ENCODE assay signal across 8 mouse cellular contexts in genomic region chr12:80998528-80999221, GRCm38 (mm10). TPM values are rescaled to one million over a fixed set of nuclear protein-coding genes. Genes with fewer than 3 reads are reported as not detected.
DNase-seq lines count a peak whose midpoint lies in the region; ATAC-seq and TF ChIP-seq lines count a peak whose summit lies in the region.

No protein-coding gene starts in this region.

- no peaks in the 10 kb centered on the region for H3K4me1 ChIP-seq in heart, embryonic 11.5 days (ENCODE audit: control insufficient read depth, insufficient read depth, low read length)
- peaks cover 6% of the 10 kb centered on the region for H3K4me1 ChIP-seq in bone marrow, adult 2 months (ENCODE audit: control insufficient read depth, insufficient read depth, low read length)
- peaks cover 9% of the 10 kb centered on the region; the same call in 1 of the 2 replicates for H3K4me1 ChIP-seq in hindbrain, embryonic 15.5 days (replicated peaks)
- no peaks in the 10 kb centered on the region for H3K4me1 ChIP-seq in midbrain, postnatal 0 days (ENCODE audit: insufficient read depth, low read length)

- WGBS in heart, embryonic 11.5 days (ENCODE audit: insufficient replicate concordance), result 6% methylated on average over 33 of the region's 33 CpGs
- WGBS in bone marrow, adult 2 months, result 31% methylated on average over 33 of the region's 33 CpGs
- WGBS in hindbrain, embryonic 15.5 days, result 2% methylated on average over 33 of the region's 33 CpGs
- WGBS in midbrain, postnatal 0 days, result 2% methylated on average over 33 of the region's 33 CpGs

- no peaks in the 10 kb centered on the region; the same call in 1 of the 2 replicates for H3K9me3 ChIP-seq in heart, embryonic 11.5 days (replicated peaks; ENCODE audit: control insufficient read depth, low read length)
- no peaks in the 10 kb centered on the region for H3K9me3 ChIP-seq in hindbrain, embryonic 15.5 days
- H3K9me3 ChIP-seq in midbrain, postnatal 0 days (ENCODE audit: low read length), result no peaks in the 10 kb centered on the region

- H3K27ac ChIP-seq in heart, embryonic 11.5 days (ENCODE audit: low read depth, low read length), result no peak overlapping the region
- H3K27ac ChIP-seq in bone marrow, adult 2 months (ENCODE audit: control insufficient read depth, insufficient read depth, low read depth, low read length, poor library complexity), result 0 out of 2 replicates have a peak overlapping the region, but pooled peaks have one; percentile 25
- no peak overlapping the region for H3K27ac ChIP-seq in hindbrain, embryonic 15.5 days (replicated peaks)
- H3K27ac ChIP-seq in midbrain, postnatal 0 days (ENCODE audit: low read depth, low read length), result no peak overlapping the region
- no peak overlapping the region for H3K27ac ChIP-seq in layer of hippocampus, adult 2 months

- peak overlapping the region; percentile 4 for H3K4me3 ChIP-seq in heart, embryonic 11.5 days (ENCODE audit: low read depth, low read length)
- peak overlapping the region; percentile 24 for H3K4me3 ChIP-seq in bone marrow, adult 2 months (replicated peaks; ENCODE audit: control insufficient read depth, low read depth, low read length)
- H3K4me3 ChIP-seq in hindbrain, embryonic 15.5 days, result peak overlapping the region; percentile 23
- H3K4me3 ChIP-seq in midbrain, postnatal 0 days (ENCODE audit: low read depth, low read length), result peak overlapping the region; percentile 11; the same call in 1 of the 2 replicates
- H3K4me3 ChIP-seq in layer of hippocampus, adult 2 months, result no peak overlapping the region

- TF ChIP-seq CTCF in bone marrow, adult 2 months (IDR thresholded peaks at IDR 0.05; ENCODE audit: control insufficient read depth, insufficient read depth, low read length), result no peak
- no peak for TF ChIP-seq CTCF in midbrain, postnatal 0 days (IDR thresholded peaks at IDR 0.05)
- no peak for TF ChIP-seq CTCF in layer of hippocampus, adult 2 months (conservative IDR thresholded peaks at IDR 0.05)

- peak overlapping the region; percentile 56 for H3K4me2 ChIP-seq in heart, embryonic 11.5 days
- peak overlapping the region; percentile 48 for H3K4me2 ChIP-seq in hindbrain, embryonic 15.5 days
- H3K4me2 ChIP-seq in midbrain, postnatal 0 days (ENCODE audit: low read depth, low read length, poor library complexity, severe bottlenecking), result peak overlapping the region; percentile 40

- peaks cover 24% of the 10 kb centered on the region for H3K27me3 ChIP-seq in heart, embryonic 11.5 days (ENCODE audit: control insufficient read depth, insufficient read depth, low read length)
- no peaks in the 10 kb centered on the region for H3K27me3 ChIP-seq in hindbrain, embryonic 15.5 days
- H3K27me3 ChIP-seq in midbrain, postnatal 0 days (ENCODE audit: insufficient read depth, low read length), result no peaks in the 10 kb centered on the region

- no peak for ATAC-seq in heart, embryonic 11.5 days (replicated peaks; ENCODE audit: insufficient number of reproducible peaks, low FRiP score, low TSS enrichment)
- no peak for ATAC-seq in hindbrain, embryonic 15.5 days (ENCODE audit: low FRiP score, low read depth)
- ATAC-seq in midbrain, postnatal 0 days (ENCODE audit: low FRiP score), result no peak
- no peak for ATAC-seq in monocyte, adult 5-6 weeks (replicated peaks; ENCODE audit: insufficient number of reproducible peaks, low FRiP score, low TSS enrichment, poor library complexity, severe bottlenecking)

- no peak for TF ChIP-seq POLR2A in bone marrow, adult 2 months (IDR thresholded peaks at IDR 0.05; ENCODE audit: borderline replicate concordance, control insufficient read depth, low read depth, low read length)

- H3K36me3 ChIP-seq in heart, embryonic 11.5 days (ENCODE audit: control insufficient read depth, insufficient read depth, low read length), result no peaks in the 10 kb centered on the region
- H3K36me3 ChIP-seq in hindbrain, embryonic 15.5 days, result no peaks in the 10 kb centered on the region
- H3K36me3 ChIP-seq in midbrain, postnatal 0 days (ENCODE audit: insufficient read depth, low read length), result no peaks in the 10 kb centered on the region

- intact Hi-C loops in heart, postnatal 25 days (cut with DNase I), result no loop called here

- H3K9ac ChIP-seq in heart, embryonic 11.5 days (ENCODE audit: low read depth, low read length), result no peak overlapping the region
- no peak overlapping the region; the same call in 1 of the 2 replicates for H3K9ac ChIP-seq in hindbrain, embryonic 15.5 days
- 0 out of 2 replicates have a peak overlapping the region, but pooled peaks have one; percentile 33 for H3K9ac ChIP-seq in midbrain, postnatal 0 days (replicated peaks; ENCODE audit: low read length, poor library complexity, severe bottlenecking)

- no peak for DNase-seq in heart, postnatal 25 days (ENCODE audit: low spot score)
- DNase-seq in midbrain, postnatal 0 days (ENCODE audit: low spot score), result peak; percentile 35
- DNase-seq in layer of hippocampus, adult 2 months (ENCODE audit: low spot score in 2 of 2), result no peak
- no peak for DNase-seq in gastrocnemius, adult 8-10 months (ENCODE audit: low spot score in 2 of 2)

RNA-seq across cellular contexts. Expression of gene Smoc1, which starts 27.9 kb away (rescaled TPM):
- 1.5 and 2.9 TPM in 2 replicates for polyA plus RNA-seq in heart, embryonic 11.5 days (2014; fragmentation: Nextera tagmentation; extraction: Ambion mirVana)
- 1 to 10 TPM; 5.3 to 6.8 TPM for total RNA-seq in heart, postnatal 25 days (2021)
- 2.4 and 3.9 TPM in 2 replicates for polyA plus RNA-seq in bone marrow, adult 2 months (2011; ENCODE audit: insufficient read depth, insufficient read length, low replicate concordance, missing spikeins)
- polyA plus RNA-seq in hindbrain, embryonic 15.5 days (2015; fragmentation: Nextera tagmentation; extraction: Ambion mirVana), result 36.6 and 37.7 TPM in 2 replicates
- 28.7 and 32.0 TPM in 2 replicates for total RNA-seq in midbrain, postnatal 0 days (2014; rRNA removed)
- 24.5 and 26.6 TPM in 2 replicates for polyA plus RNA-seq in midbrain, postnatal 0 days (2015; fragmentation: Nextera tagmentation; extraction: Ambion mirVana)
- total RNA-seq in layer of hippocampus, adult 2 months (2021), result 1 to 10 TPM; 7.6 to 8.0 TPM
- total RNA-seq in monocyte, adult 5-6 weeks (2017), result 0.19 to 0.58 TPM in 2 of 3 replicates, not detected in the other
- total RNA-seq in gastrocnemius, adult 8-10 months (2022), result 1 to 10 TPM in 3 of 4 experiments, under 1 TPM in 1; 0.73 to 2.6 (median 1.8) TPM

RNA-seq across cellular contexts. Expression of gene Slc10a1, which starts 30.2 kb away (rescaled TPM):
- polyA plus RNA-seq in heart, embryonic 11.5 days (2014; fragmentation: Nextera tagmentation; extraction: Ambion mirVana), result 0.18 and 0.87 TPM in 2 replicates
- not detected for total RNA-seq in heart, postnatal 25 days (2021)
- polyA plus RNA-seq in bone marrow, adult 2 months (2011; ENCODE audit: insufficient read depth, insufficient read length, low replicate concordance, missing spikeins), result 1.8 TPM in 1 of 2 replicates, not detected in the other
- 0.35 and 0.45 TPM in 2 replicates for polyA plus RNA-seq in hindbrain, embryonic 15.5 days (2015; fragmentation: Nextera tagmentation; extraction: Ambion mirVana)
- total RNA-seq in midbrain, postnatal 0 days (2014; rRNA removed), result not detected in 2 replicates
- 0.12 TPM in 1 of 2 replicates, not detected in the other for polyA plus RNA-seq in midbrain, postnatal 0 days (2015; fragmentation: Nextera tagmentation; extraction: Ambion mirVana)
- not detected for total RNA-seq in layer of hippocampus, adult 2 months (2021)
- total RNA-seq in monocyte, adult 5-6 weeks (2017), result 3.2 TPM in 1 of 3 replicates, not detected in the others
- total RNA-seq in gastrocnemius, adult 8-10 months (2022), result under 1 TPM in 1 of 4 experiments, not detected in 3; 0.16 TPM

RNA-seq across cellular contexts. Expression of gene Srsf5, which starts 53.4 kb away (rescaled TPM):
- polyA plus RNA-seq in heart, embryonic 11.5 days (2014; fragmentation: Nextera tagmentation; extraction: Ambion mirVana), result 215 and 316 TPM in 2 replicates
- total RNA-seq in heart, postnatal 25 days (2021), result 100 to 1,000 TPM; 105 to 109 TPM
- 400 and 411 TPM in 2 replicates for polyA plus RNA-seq in bone marrow, adult 2 months (2011; ENCODE audit: insufficient read depth, insufficient read length, low replicate concordance, missing spikeins)
- 391 and 393 TPM in 2 replicates for polyA plus RNA-seq in hindbrain, embryonic 15.5 days (2015; fragmentation: Nextera tagmentation; extraction: Ambion mirVana)
- total RNA-seq in midbrain, postnatal 0 days (2014; rRNA removed), result 252 and 341 TPM in 2 replicates
- polyA plus RNA-seq in midbrain, postnatal 0 days (2015; fragmentation: Nextera tagmentation; extraction: Ambion mirVana), result 422 and 475 TPM in 2 replicates
- total RNA-seq in layer of hippocampus, adult 2 months (2021), result 100 to 1,000 TPM; 356 to 358 TPM
- 2,019 to 2,319 TPM (median 2,246 TPM) in 3 replicates for total RNA-seq in monocyte, adult 5-6 weeks (2017)
- total RNA-seq in gastrocnemius, adult 8-10 months (2022), result 100 to 1,000 TPM in 2 of 4 experiments, 10 to 100 TPM in 2; 48.9 to 134 (median 96.9) TPM
